Mouse (Mus musculus) fat pad, adult 2 months (tissue): Measurements from ENCODE around the gene Psap.
"Not testable (repeated sequence)": the region's sequence is repeated elsewhere in the genome, so short reads cannot be mapped to it uniquely, and the experiment has no call there.

Experiments used
- DNase-seq: peaks from one replicate; pipeline ENCODE4 v3.0.0-alpha.2; 2011; ENCODE audit warnings: low read depth, low spot score; ENCODE audit errors: extremely low read depth

The Psap gene

DNA sequence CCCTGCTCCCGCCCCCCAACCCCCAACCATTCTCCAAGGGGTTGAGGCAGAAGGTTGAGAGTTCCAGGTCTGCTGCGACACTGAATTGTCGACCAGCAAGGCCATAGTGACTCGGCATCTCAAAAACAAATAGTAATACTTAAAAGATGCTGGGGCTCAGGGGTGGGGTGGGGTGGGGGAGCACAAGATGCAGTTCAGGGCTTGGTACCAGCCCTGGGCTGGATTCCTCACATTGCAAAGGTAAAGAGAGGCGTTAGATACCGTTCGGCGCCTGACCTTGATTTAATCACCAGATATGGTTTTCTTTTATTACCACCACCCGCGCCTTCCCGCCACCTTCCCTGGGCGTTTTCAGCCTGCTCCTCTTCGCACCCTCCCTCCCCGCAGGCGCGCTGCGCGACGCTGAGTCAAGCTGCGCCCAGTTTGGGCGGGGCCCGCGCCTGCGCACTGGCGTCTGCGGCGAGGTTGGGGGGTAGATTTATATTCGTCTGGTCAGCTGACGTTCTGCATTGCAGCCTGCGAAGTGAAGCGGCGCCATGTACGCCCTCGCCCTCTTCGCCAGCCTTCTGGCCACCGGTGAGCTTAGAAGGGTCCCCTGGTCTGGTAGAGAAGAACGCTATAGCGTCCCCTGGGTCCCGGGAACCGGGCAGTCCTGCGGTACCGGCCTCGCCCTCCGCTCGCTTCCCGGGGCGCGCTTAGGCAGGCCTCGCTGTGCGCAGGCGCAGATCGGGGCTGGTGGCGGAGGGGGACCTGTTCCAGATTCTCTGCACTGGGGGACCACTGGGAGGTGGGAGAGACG is at the start of gene Psap:
Gene Psap (plus strand): TSS at position 421 of the 799 bp plus-strand sequence.
- DNase-seq, result no peak

DNA sequence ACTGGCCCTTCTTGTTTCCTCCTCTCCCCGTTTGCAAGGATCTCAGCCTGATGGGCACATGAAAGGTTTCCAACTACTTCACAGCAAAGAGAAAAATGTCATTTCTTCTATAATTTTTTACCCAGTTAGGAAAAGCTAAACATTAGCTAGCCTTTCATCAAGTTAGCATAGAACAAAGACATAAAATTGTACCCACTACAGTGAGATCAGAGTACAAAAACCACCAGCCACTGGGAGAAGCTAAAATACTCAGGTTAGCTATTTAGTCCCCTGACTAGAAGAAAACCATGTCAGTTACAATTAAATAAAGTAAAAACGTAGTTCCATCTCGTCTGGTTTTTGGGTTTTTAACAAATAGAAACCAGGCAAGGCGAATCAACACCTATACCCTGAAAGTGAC is 49.8 kb upstream of the Psap start:
- no peak for DNase-seq

DNA sequence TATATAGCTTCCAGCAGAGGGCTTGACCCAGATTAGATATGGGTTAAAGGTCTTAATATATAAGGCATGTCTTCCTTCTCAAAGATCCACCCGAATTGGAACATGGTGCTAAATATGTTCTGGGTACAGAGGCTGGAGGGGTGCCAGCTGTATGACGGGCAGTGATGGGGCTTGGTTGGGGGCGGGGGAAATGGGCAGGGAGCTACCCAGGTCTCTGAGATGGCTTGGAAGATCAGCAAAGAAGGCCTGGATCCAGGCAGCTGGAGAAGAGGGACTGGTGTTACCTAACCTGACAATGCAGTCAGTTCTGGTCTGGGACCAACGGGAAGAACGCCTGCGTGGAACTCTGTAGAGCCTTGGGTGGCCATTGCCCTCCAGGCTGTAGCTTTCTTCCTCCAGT is 48.3 kb upstream of the Psap start:
- DNase-seq, result no peak

- peak; percentile 83 for DNase-seq
Observed at GRCm38 (mm10) chr10:60230321-60231088, 46.9 kb upstream of the Psap start.

GRCm38 (mm10) chr10:60234006-60234405 is 43.4 kb upstream of the Psap start:
- DNase-seq, result no peak

GRCm38 (mm10) chr10:60235876-60236275 is 41.6 kb upstream of the Psap start:
- DNase-seq, result not testable (repeated sequence)

- no peak for DNase-seq
Observed at GRCm38 (mm10) chr10:60237475-60238154, 39.8 kb upstream of the Psap start.

DNA sequence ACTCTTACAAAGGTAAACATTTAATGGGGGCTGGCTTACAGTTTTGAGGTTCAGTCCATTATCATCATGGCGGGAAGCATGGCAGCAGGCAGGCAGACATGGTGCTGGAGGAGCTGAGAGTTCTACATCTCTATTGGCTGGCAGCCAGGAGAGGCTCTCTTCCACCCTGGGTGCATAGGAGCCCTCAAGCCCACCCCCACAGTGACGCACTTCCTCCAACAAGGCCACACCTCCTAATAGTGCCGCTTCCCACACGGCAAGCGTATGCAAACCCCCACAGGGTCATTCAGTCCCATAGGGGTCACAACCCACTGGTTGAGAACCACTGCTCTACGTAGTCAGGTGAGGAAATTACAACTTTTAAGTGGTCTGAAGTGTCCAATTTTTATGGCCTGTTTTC is 37.0 kb upstream of the Psap start:
- DNase-seq, result no peak

DNA sequence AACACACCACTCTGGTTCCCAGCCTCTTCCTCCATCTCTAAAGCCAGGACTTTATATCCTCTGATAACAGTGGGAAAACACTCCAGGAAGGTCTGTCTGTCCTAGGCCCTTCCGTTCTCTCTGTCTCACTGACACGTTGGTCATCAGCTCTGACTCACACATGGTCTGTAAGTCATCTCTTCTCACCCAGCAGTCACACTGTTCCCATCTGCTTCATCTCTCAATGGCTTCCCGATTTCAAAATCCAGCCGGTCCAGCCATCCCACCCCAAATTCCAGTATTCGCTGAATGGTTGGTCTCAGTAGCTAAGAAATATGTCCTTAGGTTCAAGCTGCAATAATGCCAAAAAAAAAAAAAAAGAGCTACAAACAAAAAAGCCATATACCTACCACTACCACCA is 33.5 kb upstream of the Psap start:
- DNase-seq, result no peak

- DNase-seq, result no peak
Observed at GRCm38 (mm10) chr10:60245041-60245440, 32.4 kb upstream of the Psap start.

- DNase-seq, result no peak
Observed at GRCm38 (mm10) chr10:60245635-60246034, 31.8 kb upstream of the Psap start.

DNA sequence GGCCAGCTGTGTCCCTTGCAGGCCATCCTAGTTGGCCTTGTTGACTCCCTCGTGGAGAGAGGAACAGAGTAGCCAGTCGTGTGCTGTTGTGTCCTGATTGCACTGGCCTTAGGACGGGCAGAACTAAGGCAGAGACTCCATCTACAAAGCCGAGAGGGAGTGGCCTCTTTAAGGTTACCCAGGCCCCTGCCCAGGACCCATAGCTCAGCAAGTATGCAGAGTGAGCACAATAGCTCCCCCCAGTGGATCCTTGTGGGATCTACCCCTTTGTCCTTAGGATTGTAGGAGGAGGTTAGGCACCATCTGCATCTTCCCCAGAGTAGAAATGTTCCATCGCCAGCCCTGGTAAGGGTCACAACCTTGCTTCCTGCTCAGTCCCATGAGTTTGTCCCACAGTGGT is 30.9 kb upstream of the Psap start:
- no peak for DNase-seq

GRCm38 (mm10) chr10:60248345-60248744 is 29.1 kb upstream of the Psap start:
- not testable (repeated sequence) for DNase-seq

DNA sequence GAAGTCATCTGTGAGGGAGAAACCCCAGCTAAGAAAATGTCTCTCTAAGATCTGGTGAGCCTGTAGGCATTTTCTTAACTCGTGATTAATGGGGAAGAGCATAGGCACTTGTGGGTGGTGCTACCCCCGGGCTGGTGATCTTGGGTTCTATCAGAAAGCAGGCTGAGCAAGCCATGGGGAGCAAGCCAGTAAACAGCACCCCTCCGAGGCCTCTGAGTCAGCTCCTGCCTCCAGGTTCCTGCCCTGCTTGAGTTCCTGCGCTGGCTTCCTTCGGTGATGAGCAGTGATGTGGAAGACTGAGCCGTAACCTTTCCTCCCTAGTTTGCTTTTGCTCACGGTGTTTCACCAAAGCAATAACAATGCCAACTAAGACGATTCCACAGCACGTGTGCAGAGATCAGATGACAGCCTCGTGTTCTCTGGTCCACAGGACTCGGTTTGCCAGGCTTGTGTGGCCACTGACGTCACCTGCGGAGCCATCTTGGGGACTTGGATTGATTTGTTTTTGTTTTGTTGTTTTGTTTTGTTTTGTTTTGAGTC is 26.9 kb upstream of the Psap start:
- no peak for DNase-seq

- DNase-seq, result no peak
Observed at GRCm38 (mm10) chr10:60252187-60252586, 25.2 kb upstream of the Psap start.

DNA sequence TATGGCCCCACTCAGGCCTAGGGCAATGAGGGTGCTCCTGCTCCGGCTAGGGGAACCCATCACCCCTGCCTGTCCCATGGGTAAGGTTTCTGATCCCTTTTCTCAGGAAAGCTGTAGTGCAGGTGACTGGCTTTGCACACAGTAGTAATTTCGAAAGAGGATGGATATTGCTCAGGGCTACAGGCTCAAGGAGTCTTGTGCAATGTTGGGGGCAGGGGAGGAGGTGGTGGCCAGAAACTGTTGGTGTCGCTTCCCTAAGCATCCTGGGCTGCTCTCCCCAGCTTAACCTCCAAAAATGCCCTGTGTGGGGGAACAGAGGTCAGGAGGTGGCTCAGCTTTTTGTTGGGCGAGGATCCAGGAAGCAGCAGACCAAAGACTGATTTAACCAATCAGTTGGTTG is 24.8 kb upstream of the Psap start:
- DNase-seq, result peak; percentile 77

GRCm38 (mm10) chr10:60256088-60256487 is 21.3 kb upstream of the Psap start:
- no peak for DNase-seq

GRCm38 (mm10) chr10:60257261-60257825 is 20.1 kb upstream of the Psap start:
- no peak for DNase-seq

- no peak for DNase-seq
Observed at GRCm38 (mm10) chr10:60260557-60261294, 16.7 kb upstream of the Psap start.

GRCm38 (mm10) chr10:60261530-60261929 is 15.9 kb upstream of the Psap start:
- DNase-seq, result no peak
